Mouse (Mus musculus): ENCODE data around the gene Tll1. TPM values are rescaled to one million over a fixed set of nuclear protein-coding genes. Genes with fewer than 3 reads are reported as not detected.

The Tll1 gene
- not detected in 4 replicates for total RNA-seq (2023; ENCODE audit: inconsistent age)

DNA sequence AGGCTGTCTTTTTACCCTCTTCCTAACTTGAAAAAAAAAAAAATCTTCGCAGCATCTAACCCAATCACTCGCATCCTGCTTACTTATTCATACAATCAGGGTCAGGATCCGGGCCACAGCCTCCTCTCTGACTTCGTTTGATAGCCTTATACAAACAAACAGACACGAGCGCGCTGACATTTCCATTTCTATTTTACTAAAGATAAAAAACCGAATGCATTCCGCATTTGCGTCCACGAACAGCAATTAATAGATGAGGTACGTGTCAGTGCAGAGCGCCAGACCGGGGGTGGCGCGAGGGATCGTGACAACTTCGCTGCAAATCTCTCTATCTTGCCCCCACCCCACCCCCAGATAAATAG lies at the start of gene Tll1:
Gene Tll1, minus strand, starts transcription at position 248 of the 362 bp plus-strand sequence.

All from B cell, adult (primary cell).